Mouse (Mus musculus): ENCODE data around the gene Nnmt.

Nnmt gene

GRCm38 (mm10) chr9:48547233-48547632 is 57.7 kb downstream of the Nnmt start:
- DNase-seq: no peak
